Mouse (Mus musculus): ENCODE results near the gene Mapkapk5. TPM values are rescaled to one million over a fixed set of nuclear protein-coding genes. Genes with fewer than 3 reads are reported as not detected.
A peak's percentile ranks its signal among the peaks of the same experiment; 100 is the strongest.

Gene Mapkapk5
- total and polyA plus RNA-seq, 3 experiments: 66.3 to 74.8 TPM; not detected in 1

DNA sequence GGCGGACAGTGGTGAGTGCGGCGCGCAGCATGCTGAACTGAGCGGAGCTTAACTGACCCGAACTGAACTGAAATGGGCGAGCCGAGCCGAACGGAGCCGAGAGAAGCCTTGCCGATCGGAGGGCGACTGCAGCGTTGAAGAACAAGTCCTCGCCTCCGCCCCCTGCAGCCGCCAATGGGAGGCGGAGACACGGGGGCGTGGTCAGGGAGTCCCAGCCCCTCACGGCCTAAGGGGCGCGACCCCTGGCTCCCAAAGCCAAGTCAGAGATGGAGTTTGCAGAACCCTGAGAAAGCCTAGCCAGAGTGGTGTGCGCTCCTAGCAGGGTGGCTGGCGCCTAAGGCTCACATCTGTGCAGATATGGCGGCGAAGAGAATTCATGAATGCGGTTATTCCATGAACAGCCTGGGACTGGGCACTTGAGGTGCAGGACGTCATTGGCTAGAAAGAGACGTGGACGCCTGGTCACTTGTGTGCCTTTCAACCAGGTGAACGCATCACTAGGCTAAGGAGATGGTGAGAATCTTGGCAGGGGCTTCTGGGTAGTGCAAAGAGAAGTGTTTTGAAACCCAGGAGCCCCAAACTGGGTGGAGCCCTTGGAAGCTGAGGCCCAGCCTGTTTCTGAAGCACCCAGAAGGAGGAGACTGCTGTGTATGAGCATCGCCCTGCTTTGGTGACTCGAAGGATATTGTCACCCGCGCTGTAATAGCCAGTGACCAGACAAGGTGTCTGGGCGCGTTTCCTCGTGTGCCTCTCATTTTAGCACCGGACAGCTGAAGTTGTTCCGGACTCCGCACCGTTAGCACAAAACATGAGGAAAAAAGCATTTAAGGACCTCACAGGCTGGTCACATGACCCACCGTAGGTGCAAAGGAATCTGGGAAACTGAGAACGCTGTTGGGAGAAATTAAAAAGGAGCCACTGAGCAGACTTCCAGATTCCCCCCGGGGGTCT lies 48.0 kb upstream of the Mapkapk5 start, which contains the start of gene Aldh2:
Aldh2 (minus strand) TSS at position 374 of the 951 bp plus-strand sequence.
- no peaks in the 10 kb centered on the region for H3K27me3 ChIP-seq (ENCODE audit: control insufficient read depth in 1 of 2, insufficient read depth in 2 of 2, low read length in 2 of 2)
- peaks cover 24 to 45% of the 10 kb centered on the region in 2 experiments for H3K4me1 ChIP-seq (ENCODE audit: control insufficient read depth in 1 of 2, insufficient read depth in 2 of 2, low read length in 2 of 2)
- peaks cover 9% of the 10 kb centered on the region for H3K79me2 ChIP-seq (ENCODE audit: control insufficient read depth, insufficient read depth, low read length, poor library complexity)
- peaks cover 0 to 38% of the 10 kb centered on the region in 2 experiments; a peak in 2 of 4 replicates for H3K36me3 ChIP-seq (ENCODE audit: control insufficient read depth in 1 of 2, insufficient read depth in 2 of 2, low read length in 2 of 2)
- H3K27ac ChIP-seq (ENCODE audit: control insufficient read depth, low read depth, low read length): peak within 1 kb of the TSS; percentile 59
- peak within 1 kb of the TSS; percentile 71 for H3K9ac ChIP-seq (ENCODE audit: control insufficient read depth, low read depth, low read length, poor library complexity, severe bottlenecking)
- no peaks in the 10 kb centered on the region for H3K9me3 ChIP-seq (replicated peaks; ENCODE audit: insufficient read depth, low read length)
- peak within 1 kb of the TSS; percentile 71 to 83 for H3K4me3 ChIP-seq (ENCODE audit: control insufficient read depth in 1 of 2, insufficient read depth in 1 of 2, low read depth in 2 of 2, low read length in 2 of 2)
- TF ChIP-seq USF1 (IDR thresholded peaks at IDR 0.05; ENCODE audit: low read depth, low read length) (peak; percentile 97), TCF12 (IDR thresholded peaks at IDR 0.05; ENCODE audit: low read depth, low read length) (peak; percentile 47), MAX (IDR thresholded peaks at IDR 0.05; ENCODE audit: low read length) (peak; percentile 91), USF2 (IDR thresholded peaks at IDR 0.05; ENCODE audit: borderline replicate concordance in 1 of 2, insufficient read depth in 1 of 2, low read depth in 1 of 2, low read length in 2 of 2) (peak; percentile 61 to 89), HCFC1 (IDR thresholded peaks at IDR 0.05; ENCODE audit: low read depth, low read length) (peak; percentile 74), MXI1 (IDR thresholded peaks at IDR 0.05; ENCODE audit: low read depth, low read length) (peak; percentile 56), POLR2A (IDR thresholded peaks at IDR 0.05; ENCODE audit: control insufficient read depth in 1 of 2, insufficient read depth in 1 of 2, low read depth in 1 of 2, low read length in 2 of 2, poor library complexity in 1 of 2) (peak; percentile 47 to 54), CHD1 (IDR thresholded peaks at IDR 0.05; ENCODE audit: low read depth, low read length) (0 out of 2 replicates have a peak, but pooled peaks have one; percentile 23), NRF1 (IDR thresholded peaks at IDR 0.05; ENCODE audit: insufficient read depth, low read depth, low read length, poor library complexity, severe bottlenecking) (0 out of 2 replicates have a peak, but pooled peaks have one; percentile 13), TBP (IDR thresholded peaks at IDR 0.05; ENCODE audit: low read depth, low read length) (0 out of 2 replicates have a peak, but pooled peaks have one; percentile 59), ZMIZ1 (IDR thresholded peaks at IDR 0.05; ENCODE audit: low read depth, low read length) (peak; percentile 87), SIN3A (IDR thresholded peaks at IDR 0.05; ENCODE audit: low read length) (peak; percentile 69), RAD21 (IDR thresholded peaks at IDR 0.05; ENCODE audit: low read depth, low read length) (no peak), NELFE (IDR thresholded peaks at IDR 0.05; ENCODE audit: low read depth, low read length) (peak; percentile 65), MYC (IDR thresholded peaks at IDR 0.05; ENCODE audit: low read depth, low read length) (peak; percentile 17; the same call in 1 of the 2 replicates), EP300 (IDR thresholded peaks at IDR 0.05; ENCODE audit: low read depth in 1 of 2, low read length in 2 of 2) (no peak), MAZ (IDR thresholded peaks at IDR 0.05; ENCODE audit: low read depth, low read length) (0 out of 2 replicates have a peak, but pooled peaks have one; percentile 57), JUND (IDR thresholded peaks at IDR 0.05; ENCODE audit: low read depth, low read length) (no peak), ETS1 (IDR thresholded peaks at IDR 0.05; ENCODE audit: low read depth, low read length) (0 out of 2 replicates have a peak, but pooled peaks have one; percentile 23), POLR2AphosphoS5 (IDR thresholded peaks at IDR 0.05; ENCODE audit: borderline replicate concordance, low read depth, low read length) (0 out of 2 replicates have a peak, but pooled peaks have one; percentile 37), MYB (IDR thresholded peaks at IDR 0.05; ENCODE audit: low read depth, low read length) (no peak), CTCF (IDR thresholded peaks at IDR 0.05 in 2 of 3, conservative IDR thresholded peaks at IDR 0.05 in 1 of 3; ENCODE audit: control insufficient read depth in 1 of 3, insufficient read depth in 1 of 3, low read depth in 2 of 3, low read length in 3 of 3, poor library complexity in 1 of 3, severe bottlenecking in 1 of 3) (no peak), POLR2AphosphoS2 (IDR thresholded peaks at IDR 0.05; ENCODE audit: low read length) (peak; percentile 51; the same call in 1 of the 2 replicates)
- peak; percentile 92 for DNase-seq (ENCODE audit: low read depth, low spot score)
